Mouse (Mus musculus): Measurements from ENCODE around the gene Stra6.

GRCm38 (mm10) chr9:58125085-58125484, 61.5 kb downstream of the Stra6 start:
- TF ChIP-seq CTCF (IDR thresholded peaks at IDR 0.05; ENCODE audit: borderline replicate concordance, insufficient read depth, low read length) (no peak), POLR2A (IDR thresholded peaks at IDR 0.05; ENCODE audit: low read depth, low read length) (no peak)
